ENCODE assay signal across 8 mouse cellular contexts in genomic region chr2:60881571-60882041, GRCm38 (mm10).
A peak's percentile ranks its signal among the peaks of the same experiment; 100 is the strongest.
DNase-seq lines count a peak whose midpoint lies in the region; ATAC-seq and TF ChIP-seq lines count a peak whose summit lies in the region.

No protein-coding gene starts in this region.

- peaks cover 9% of the 10 kb centered on the region for H3K79me2 ChIP-seq in heart, adult 2 months (replicated peaks; ENCODE audit: control insufficient read depth, insufficient read depth, low read length)

- no peak for TF ChIP-seq POLR2A in heart, adult 2 months (IDR thresholded peaks at IDR 0.05; ENCODE audit: insufficient read depth, low read depth, low read length)
- TF ChIP-seq POLR2A in thymus, adult 2 months (IDR thresholded peaks at IDR 0.05; ENCODE audit: control insufficient read depth, extremely low read depth, insufficient read depth, low read length, poor library complexity): no peak

- H3K36me3 ChIP-seq in heart, adult 2 months (ENCODE audit: control insufficient read depth, insufficient read depth, low read length): peaks cover 28% of the 10 kb centered on the region
- no peaks in the 10 kb centered on the region for H3K36me3 ChIP-seq in thymus, adult 2 months (ENCODE audit: control insufficient read depth, insufficient read depth, low read length)
- H3K36me3 ChIP-seq in intestine, embryonic 16.5 days (ENCODE audit: control insufficient read depth, insufficient read depth, low read length): no peaks in the 10 kb centered on the region
- H3K36me3 ChIP-seq in neural tube, embryonic 15.5 days: no peaks in the 10 kb centered on the region

- H3K9me3 ChIP-seq in intestine, embryonic 16.5 days (ENCODE audit: control insufficient read depth, low read length): no peaks in the 10 kb centered on the region
- no peaks in the 10 kb centered on the region for H3K9me3 ChIP-seq in neural tube, embryonic 15.5 days (replicated peaks)

- intact Hi-C loops in heart, adult 2 months (cut with DNase I): loop anchor here (1.0 to 2.0 kb wide), 5 partner anchors 20 to 81 kb away; partner anchors contain the start of gene Rbms1

- no peak for TF ChIP-seq EP300 in heart, adult 2 months (IDR thresholded peaks at IDR 0.05; ENCODE audit: insufficient read depth, low read depth, low read length)

- H3K4me1 ChIP-seq in heart, adult 2 months (ENCODE audit: control insufficient read depth, insufficient read depth, low read length): peaks cover 23% of the 10 kb centered on the region
- H3K4me1 ChIP-seq in thymus, adult 2 months (replicated peaks; ENCODE audit: control insufficient read depth, insufficient read depth, low read length): peaks cover 18% of the 10 kb centered on the region
- peaks cover 26% of the 10 kb centered on the region for H3K4me1 ChIP-seq in intestine, embryonic 16.5 days (ENCODE audit: control insufficient read depth, insufficient read depth, low read length)
- peaks cover 39% of the 10 kb centered on the region for H3K4me1 ChIP-seq in neural tube, embryonic 15.5 days

- WGBS in heart, adult 2 months: 3% methylated on average over 22 of the region's 27 CpGs
- WGBS in thymus, adult 2 months: 6% methylated on average over 27 of the region's 27 CpGs
- WGBS in intestine, embryonic 16.5 days: 3% methylated on average over 17 of the region's 27 CpGs
- 1% methylated on average over 20 of the region's 27 CpGs for WGBS in neural tube, embryonic 15.5 days

- no peaks in the 10 kb centered on the region for H3K27me3 ChIP-seq in heart, adult 2 months (ENCODE audit: control insufficient read depth, insufficient read depth, low read length)
- no peaks in the 10 kb centered on the region for H3K27me3 ChIP-seq in thymus, adult 2 months (ENCODE audit: control insufficient read depth, insufficient read depth, low read length)
- H3K27me3 ChIP-seq in intestine, embryonic 16.5 days (replicated peaks; ENCODE audit: control insufficient read depth, insufficient read depth, low read length): no peaks in the 10 kb centered on the region
- no peaks in the 10 kb centered on the region for H3K27me3 ChIP-seq in neural tube, embryonic 15.5 days (replicated peaks)

- peak overlapping the region; percentile 100 for H3K9ac ChIP-seq in heart, adult 2 months (ENCODE audit: low read depth, low read length)
- peak overlapping the region; percentile 96 for H3K9ac ChIP-seq in intestine, embryonic 16.5 days (ENCODE audit: low read depth, low read length)
- H3K9ac ChIP-seq in neural tube, embryonic 15.5 days (replicated peaks): peak overlapping the region; percentile 88

- DNase-seq in heart, adult 2 months: no peak
- no peak for DNase-seq in heart, adult 9 months (ENCODE audit: low spot score in 2 of 2)
- DNase-seq in thymus, adult 2 months: no peak
- no peak for DNase-seq in thymus, postnatal 4 days
- DNase-seq in frontal cortex, adult 2 months (ENCODE audit: extremely low spot score in 1 of 2, low spot score in 1 of 2): no peak
- DNase-seq in layer of hippocampus, postnatal 25 days (ENCODE audit: extremely low spot score in 1 of 2, low spot score in 1 of 2): no peak

- ATAC-seq in intestine, embryonic 16.5 days: no peak
- peak; percentile 70; the same call in 1 of the 2 replicates for ATAC-seq in neural tube, embryonic 15.5 days (ENCODE audit: low FRiP score)

- H3K4me3 ChIP-seq in heart, adult 2 months: peak overlapping the region; percentile 66
- H3K4me3 ChIP-seq in thymus, adult 2 months (ENCODE audit: control insufficient read depth, insufficient read depth, low read length): peak overlapping the region; percentile 96
- peak overlapping the region; percentile 99 for H3K4me3 ChIP-seq in intestine, embryonic 16.5 days (ENCODE audit: low read length)
- H3K4me3 ChIP-seq in neural tube, embryonic 15.5 days (replicated peaks): peak overlapping the region; percentile 86

- peak overlapping the region; percentile 91 for H3K27ac ChIP-seq in heart, adult 2 months
- H3K27ac ChIP-seq in thymus, adult 2 months (ENCODE audit: control insufficient read depth, insufficient read depth, low read length): no peak overlapping the region
- H3K27ac ChIP-seq in intestine, embryonic 16.5 days (ENCODE audit: low read length): peak overlapping the region; percentile 93
- peak overlapping the region; percentile 86 for H3K27ac ChIP-seq in neural tube, embryonic 15.5 days (replicated peaks)

- TF ChIP-seq CTCF in heart, adult 2 months (IDR thresholded peaks at IDR 0.05): no peak
- TF ChIP-seq CTCF in thymus, adult 2 months (IDR thresholded peaks at IDR 0.05; ENCODE audit: borderline replicate concordance, control insufficient read depth, extremely low read depth, insufficient read depth, low read length, poor library complexity): no peak

- H3K4me2 ChIP-seq in intestine, embryonic 16.5 days (ENCODE audit: low read depth, low read length): peak overlapping the region; percentile 75
- H3K4me2 ChIP-seq in neural tube, embryonic 15.5 days: peak overlapping the region; percentile 74
